7 mouse cellular contexts compared by ENCODE assay signal in the genomic region with DNA sequence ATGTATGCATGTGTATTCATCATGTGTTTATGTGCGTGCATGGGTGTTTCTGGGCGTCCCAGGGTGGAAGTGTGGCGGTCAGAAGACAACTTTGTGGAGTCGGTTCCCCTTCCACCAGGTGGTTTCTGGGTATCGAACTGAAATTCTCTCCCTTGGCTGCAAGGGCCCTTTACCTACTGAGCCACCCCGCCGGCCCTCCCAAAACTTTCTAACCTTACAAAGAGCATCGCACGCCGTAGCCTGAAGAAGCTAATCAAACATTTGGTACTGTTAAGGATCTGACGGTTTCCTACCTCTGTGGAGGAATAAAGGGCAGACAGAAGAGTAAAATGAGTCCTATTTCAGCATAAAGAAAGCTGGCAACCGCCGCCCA. TPM values are rescaled to one million over a fixed set of nuclear protein-coding genes. Genes with fewer than 3 reads are reported as not detected.
A peak's percentile ranks its signal among the peaks of the same experiment; 100 is the strongest.
DNase-seq lines count a peak whose midpoint lies in the region; ATAC-seq and TF ChIP-seq lines count a peak whose summit lies in the region.

No protein-coding gene starts in this region.

- H3K4me2 ChIP-seq in limb, embryonic 11.5 days (ENCODE audit: low read depth, severe bottlenecking): peak overlapping the region; percentile 57
- peak overlapping the region; percentile 79 for H3K4me2 ChIP-seq in midbrain, embryonic 14.5 days (ENCODE audit: low read length)

- no peak for TF ChIP-seq CTCF in thymus, adult 2 months (IDR thresholded peaks at IDR 0.05; ENCODE audit: borderline replicate concordance, control insufficient read depth, extremely low read depth, insufficient read depth, low read length, poor library complexity)

- H3K4me1 ChIP-seq in brown adipose tissue, adult 24 weeks (ENCODE audit: control insufficient read depth, insufficient read depth, insufficient read length, low read length): no peaks in the 10 kb centered on the region
- no peaks in the 10 kb centered on the region for H3K4me1 ChIP-seq in limb, embryonic 11.5 days (ENCODE audit: control insufficient read depth, insufficient read depth, low read length)
- peaks cover 4% of the 10 kb centered on the region; the same call in 1 of the 2 replicates for H3K4me1 ChIP-seq in midbrain, embryonic 14.5 days (ENCODE audit: control insufficient read depth, insufficient read depth, low read length)
- H3K4me1 ChIP-seq in thymus, adult 2 months (replicated peaks; ENCODE audit: control insufficient read depth, insufficient read depth, low read length): peaks cover 5% of the 10 kb centered on the region; the same call in 1 of the 2 replicates

- peak overlapping the region; percentile 72 for H3K4me3 ChIP-seq in brown adipose tissue, adult 24 weeks (ENCODE audit: insufficient read depth, low read depth, low read length)
- peak overlapping the region; percentile 47 for H3K4me3 ChIP-seq in limb, embryonic 11.5 days (ENCODE audit: low read depth, low read length)
- H3K4me3 ChIP-seq in midbrain, embryonic 14.5 days (replicated peaks; ENCODE audit: low read depth, low read length): peak overlapping the region; percentile 54
- H3K4me3 ChIP-seq in thymus, adult 2 months (ENCODE audit: control insufficient read depth, insufficient read depth, low read length): peak overlapping the region; percentile 83

- H3K36me3 ChIP-seq in limb, embryonic 11.5 days (ENCODE audit: control insufficient read depth, insufficient read depth, low read length): no peaks in the 10 kb centered on the region
- H3K36me3 ChIP-seq in midbrain, embryonic 14.5 days (ENCODE audit: control insufficient read depth, insufficient read depth, low read length): no peaks in the 10 kb centered on the region
- no peaks in the 10 kb centered on the region for H3K36me3 ChIP-seq in thymus, adult 2 months (ENCODE audit: control insufficient read depth, insufficient read depth, low read length)

- H3K27me3 ChIP-seq in limb, embryonic 11.5 days (ENCODE audit: control insufficient read depth, insufficient read depth, low read length): no peaks in the 10 kb centered on the region
- no peaks in the 10 kb centered on the region for H3K27me3 ChIP-seq in midbrain, embryonic 14.5 days (ENCODE audit: control insufficient read depth, insufficient read depth, low read length)
- H3K27me3 ChIP-seq in thymus, adult 2 months (ENCODE audit: control insufficient read depth, insufficient read depth, low read length): no peaks in the 10 kb centered on the region

- peak overlapping the region; percentile 27; the same call in 1 of the 2 replicates for H3K27ac ChIP-seq in brown adipose tissue, adult 24 weeks (replicated peaks; ENCODE audit: low read depth, low read length)
- H3K27ac ChIP-seq in limb, embryonic 11.5 days (replicated peaks; ENCODE audit: low read depth, low read length): no peak overlapping the region
- H3K27ac ChIP-seq in midbrain, embryonic 14.5 days (replicated peaks; ENCODE audit: low read depth, low read length): no peak overlapping the region; the same call in 1 of the 2 replicates
- peak overlapping the region; percentile 5; the same call in 1 of the 2 replicates for H3K27ac ChIP-seq in thymus, adult 2 months (ENCODE audit: control insufficient read depth, insufficient read depth, low read length)

- no peaks in the 10 kb centered on the region for H3K9me3 ChIP-seq in limb, embryonic 11.5 days (ENCODE audit: control insufficient read depth, low read length)
- no peaks in the 10 kb centered on the region for H3K9me3 ChIP-seq in midbrain, embryonic 14.5 days (ENCODE audit: control insufficient read depth, low read length)

- no peak for ATAC-seq in limb, embryonic 11.5 days (ENCODE audit: insufficient number of reproducible peaks, low FRiP score, low TSS enrichment, low read depth)
- ATAC-seq in midbrain, embryonic 14.5 days (ENCODE audit: low FRiP score, low TSS enrichment): peak; percentile 28; the same call in 1 of the 2 replicates

- TF ChIP-seq POLR2A in thymus, adult 2 months (IDR thresholded peaks at IDR 0.05; ENCODE audit: control insufficient read depth, extremely low read depth, insufficient read depth, low read length, poor library complexity): no peak

- DNase-seq in ovary, postnatal 10 days (ENCODE audit: low spot score): peak; percentile 18
- no peak for DNase-seq in ovary, postnatal 14 days (ENCODE audit: low spot score)
- peak; percentile 3 for DNase-seq in heart, adult 8-10 months (ENCODE audit: low spot score)
- no peak for DNase-seq in limb, embryonic 11.5 days (ENCODE audit: low spot score)
- DNase-seq in midbrain, embryonic 14.5 days: no peak
- peak; percentile 31 for DNase-seq in thymus, adult 2 months

- 13% methylated on average over 13 of the region's 13 CpGs for WGBS in limb, embryonic 11.5 days
- 8% methylated on average over 13 of the region's 13 CpGs for WGBS in midbrain, embryonic 14.5 days
- 2% methylated on average over 13 of the region's 13 CpGs for WGBS in thymus, adult 2 months

- H3K9ac ChIP-seq in limb, embryonic 11.5 days (ENCODE audit: low read length): peak overlapping the region; percentile 88
- H3K9ac ChIP-seq in midbrain, embryonic 14.5 days (replicated peaks; ENCODE audit: low read length): peak overlapping the region; percentile 78

RNA-seq across cellular contexts. Expression of gene Bcap29, which starts 0.5 kb away (rescaled TPM):
- 24.3 and 41.5 TPM in 2 replicates for polyA plus RNA-seq in brown adipose tissue, adult 24 weeks (2012; ENCODE audit: insufficient read depth, insufficient read length, missing spikeins)
- 10 to 100 TPM; 36.2 to 40.5 (median 36.7) TPM for total RNA-seq in heart, adult 8-10 months (2022)
- 34.5 and 40.1 TPM in 2 replicates for polyA plus RNA-seq in limb, embryonic 11.5 days (2014; fragmentation: Nextera tagmentation; extraction: Ambion mirVana)
- 31.6 TPM in 2 replicates for polyA plus RNA-seq in midbrain, embryonic 14.5 days (2014; fragmentation: Nextera tagmentation; extraction: Ambion mirVana)
- polyA plus RNA-seq in thymus, adult 2 months (2012; rRNA removed): 2.1 and 3.9 TPM in 2 replicates

RNA-seq across cellular contexts. Expression of gene Dus4l, which starts 20.7 kb away (rescaled TPM):
- 4.8 and 5.3 TPM in 2 replicates for polyA plus RNA-seq in brown adipose tissue, adult 24 weeks (2012; ENCODE audit: insufficient read depth, insufficient read length, missing spikeins)
- total RNA-seq in heart, adult 8-10 months (2022): 1 to 10 TPM; 5.2 to 9.2 (median 7.0) TPM
- polyA plus RNA-seq in limb, embryonic 11.5 days (2014; fragmentation: Nextera tagmentation; extraction: Ambion mirVana): 15.7 and 16.4 TPM in 2 replicates
- polyA plus RNA-seq in midbrain, embryonic 14.5 days (2014; fragmentation: Nextera tagmentation; extraction: Ambion mirVana): 8.7 and 9.8 TPM in 2 replicates
- polyA plus RNA-seq in thymus, adult 2 months (2012; rRNA removed): 1.4 and 4.4 TPM in 2 replicates

RNA-seq across cellular contexts. Expression of gene Cog5, which starts 20.7 kb away (rescaled TPM):
- polyA plus RNA-seq in brown adipose tissue, adult 24 weeks (2012; ENCODE audit: insufficient read depth, insufficient read length, missing spikeins): 15.9 and 16.1 TPM in 2 replicates
- total RNA-seq in heart, adult 8-10 months (2022): 10 to 100 TPM; 56.3 to 63.2 (median 59.0) TPM
- 35.9 and 38.1 TPM in 2 replicates for polyA plus RNA-seq in limb, embryonic 11.5 days (2014; fragmentation: Nextera tagmentation; extraction: Ambion mirVana)
- polyA plus RNA-seq in midbrain, embryonic 14.5 days (2014; fragmentation: Nextera tagmentation; extraction: Ambion mirVana): 30.2 and 35.6 TPM in 2 replicates
- 37.2 and 40.6 TPM in 2 replicates for polyA plus RNA-seq in thymus, adult 2 months (2012; rRNA removed)

Comparison
In these comparisons a context has a peak if more than half of its experiments do, and no peak if none do; other contexts are left out.
1. DNase-seq: peak in ovary, postnatal 10 days (single experiment), heart, adult 8-10 months (single experiment) and thymus, adult 2 months (single experiment); none in ovary, postnatal 14 days (single experiment), limb, embryonic 11.5 days (single experiment) and midbrain, embryonic 14.5 days (single experiment).
2. H3K27ac ChIP-seq: peak in brown adipose tissue, adult 24 weeks (single experiment) and thymus, adult 2 months (single experiment); none in limb, embryonic 11.5 days (single experiment) and midbrain, embryonic 14.5 days (single experiment).
3. Peak in every context shown above with its lines, with median percentiles within 50 percentile points of each other: H3K4me3 ChIP-seq.